Mouse (Mus musculus) hindbrain, embryonic 11.5 days (tissue): ENCODE data around the gene Adgrl1. TPM values are rescaled to one million over a fixed set of nuclear protein-coding genes. Genes with fewer than 3 reads are reported as not detected.
A peak's percentile ranks its signal among the peaks of the same experiment; 100 is the strongest.

Experiments
- ATAC-seq: fragments of 200-750 bp; cut with Nextera tagmentation; 2 replicates; pipeline ENCODE4 v1.8.0; 2017; ENCODE audit warnings: mild to moderate bottlenecking, moderate TSS enrichment, moderate library complexity; ENCODE audit not compliant: low FRiP score
- DNase-seq: peaks from one replicate; pipeline ENCODE4 v3.0.0-alpha.2; 2015; ENCODE audit warnings: low spot score
- H3K27ac ChIP-seq: fragments of 300-500 bp; sonication (generic); 2 replicates; pipeline ENCODE4 v1.5.1; 2014; ENCODE audit warnings: mild to moderate bottlenecking, low read depth, low read length
- H3K27me3 ChIP-seq: fragments of 300-500 bp; sonication (generic); 2 replicates; pipeline ENCODE4 v1.6.1; 2014; ENCODE audit warnings: mild to moderate bottlenecking, low read length, moderate library complexity, mixed read lengths; ENCODE audit not compliant: control insufficient read depth, insufficient read depth
- H3K36me3 ChIP-seq: fragments of 300-500 bp; sonication (generic); 2 replicates; pipeline ENCODE4 v1.6.1; 2014; ENCODE audit warnings: mild to moderate bottlenecking, low read length, moderate library complexity, mixed read lengths; ENCODE audit not compliant: control insufficient read depth, insufficient read depth
- H3K4me1 ChIP-seq: fragments of 300-500 bp; sonication (generic); replicated peaks from 2 replicates; pipeline ENCODE4 v1.6.1; 2014; ENCODE audit warnings: low read length, mixed read lengths; ENCODE audit not compliant: control insufficient read depth, insufficient read depth
- H3K4me2 ChIP-seq: fragments of 300-500 bp; sonication (generic); replicated peaks from 2 replicates; pipeline ENCODE4 v1.6.1; 2014; ENCODE audit warnings: mild to moderate bottlenecking, low read depth, low read length
- H3K4me3 ChIP-seq: fragments of 300-500 bp; sonication (generic); 2 replicates; pipeline ENCODE4 v1.5.1; 2014; ENCODE audit warnings: low read depth, low read length
- H3K9ac ChIP-seq: fragments of 300-500 bp; sonication (generic); 2 replicates; pipeline ENCODE4 v1.6.1; 2014; ENCODE audit warnings: low read depth, low read length
- H3K9me3 ChIP-seq: fragments of 300-500 bp; sonication (generic); 2 replicates; pipeline ENCODE4 v1.6.1; 2016; ENCODE audit warnings: low read length; ENCODE audit not compliant: control insufficient read depth
- WGBS: fragments of 180-500 bp; shearing (Covaris S2); extraction: QIAGEN DNeasy Blood & Tissue Kit; methylation state at CpG from one replicate; pipeline ENCODE4 v1.1.7; 2014; 5-methylcytosine and 5-hydroxymethylcytosine counted together
- polyA plus RNA-seq: library from polyadenylated mRNA; unstranded; fragments of >200 nt; fragmentation: Nextera tagmentation; extraction: Ambion mirVana; gene quantifications from 2 replicates; pipeline ENCODE4 v1.2.1, GENCODE M21; 2014

The Adgrl1 gene
- polyA plus RNA-seq, 1 experiment from 2014 or later, result 23.7 TPM

DNA sequence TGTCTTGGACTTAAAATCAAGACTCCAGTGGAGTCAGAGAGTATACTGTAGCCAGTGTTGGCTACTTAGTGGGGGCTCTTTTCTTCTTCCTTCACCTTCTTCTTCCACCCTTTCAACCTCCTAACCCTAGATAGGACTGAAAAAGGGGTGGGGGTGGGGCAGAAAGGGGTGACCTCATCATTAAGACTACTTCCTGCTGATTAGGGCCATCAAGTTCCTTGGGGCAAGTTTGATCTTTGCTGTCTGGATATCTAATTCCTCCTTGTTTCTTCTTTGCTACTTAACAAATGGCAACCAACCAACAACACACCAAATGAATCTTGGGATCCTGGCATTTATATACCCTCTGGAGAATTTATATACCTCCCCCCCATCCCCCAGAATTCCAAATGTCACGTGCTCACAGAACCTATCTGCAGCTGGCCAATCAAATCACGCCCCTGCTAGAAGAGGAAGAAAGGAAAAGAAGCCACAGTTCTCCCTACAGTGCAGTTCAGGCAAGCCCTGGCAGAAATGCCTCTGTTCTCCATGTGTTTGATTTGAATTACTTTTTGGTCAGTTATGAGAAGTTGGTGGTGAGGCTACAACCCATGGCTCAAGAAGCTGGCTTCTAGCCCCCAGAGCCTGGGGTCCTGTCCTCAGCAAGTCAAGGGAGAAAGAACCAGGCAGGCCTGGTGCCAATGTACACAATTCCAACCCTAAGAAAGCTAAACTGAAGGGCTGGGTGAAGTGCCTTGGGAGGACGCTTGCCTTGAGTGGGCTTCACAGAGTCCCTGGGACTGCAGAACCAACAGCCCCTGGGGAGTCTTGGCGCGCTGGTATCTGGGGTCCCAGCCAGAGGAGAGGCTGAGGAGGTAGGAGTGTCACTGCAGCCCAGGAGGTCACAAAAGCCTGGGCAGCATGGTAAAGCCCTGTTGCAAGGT, 12.2 kb downstream of the Adgrl1 start:
- H3K4me1 ChIP-seq, result peaks cover 4% of the 10 kb centered on the region; the same call in 1 of the 2 replicates
- H3K27me3 ChIP-seq, result no peaks in the 10 kb centered on the region
- H3K36me3 ChIP-seq, result no peaks in the 10 kb centered on the region
- no peaks in the 10 kb centered on the region for H3K9me3 ChIP-seq
- no peak overlapping the region for H3K9ac ChIP-seq
- no peak overlapping the region for H3K4me3 ChIP-seq
- no peak overlapping the region for H3K27ac ChIP-seq
- 86% methylated on average over 5 of the region's 5 CpGs for WGBS
- ATAC-seq (no peak), DNase-seq (no peak)
- H3K4me2 ChIP-seq, result no peak overlapping the region

DNA sequence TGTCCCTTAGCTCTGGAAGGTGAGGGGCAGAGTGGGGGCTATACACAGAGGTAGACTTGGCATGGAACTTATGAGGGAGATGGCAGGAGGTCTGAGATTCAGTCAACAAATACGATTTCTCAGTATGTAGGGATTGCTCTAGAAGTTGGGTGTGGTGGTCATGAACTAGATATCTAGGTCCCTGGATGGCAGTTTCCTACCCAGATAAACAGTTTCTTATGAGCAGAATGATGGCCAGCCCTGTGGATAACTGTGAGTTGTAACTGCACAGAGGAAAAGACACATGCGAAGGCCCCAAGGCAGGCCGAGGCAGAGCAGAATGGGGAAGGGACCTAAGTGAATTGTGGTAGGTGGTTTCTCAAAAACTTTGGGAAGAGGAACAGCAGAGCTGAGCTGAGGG, 14.3 kb downstream of the Adgrl1 start:
- no peak overlapping the region for H3K9ac ChIP-seq
- WGBS, result 88% methylated on average over 3 of the region's 3 CpGs
- no peak for ATAC-seq

DNA sequence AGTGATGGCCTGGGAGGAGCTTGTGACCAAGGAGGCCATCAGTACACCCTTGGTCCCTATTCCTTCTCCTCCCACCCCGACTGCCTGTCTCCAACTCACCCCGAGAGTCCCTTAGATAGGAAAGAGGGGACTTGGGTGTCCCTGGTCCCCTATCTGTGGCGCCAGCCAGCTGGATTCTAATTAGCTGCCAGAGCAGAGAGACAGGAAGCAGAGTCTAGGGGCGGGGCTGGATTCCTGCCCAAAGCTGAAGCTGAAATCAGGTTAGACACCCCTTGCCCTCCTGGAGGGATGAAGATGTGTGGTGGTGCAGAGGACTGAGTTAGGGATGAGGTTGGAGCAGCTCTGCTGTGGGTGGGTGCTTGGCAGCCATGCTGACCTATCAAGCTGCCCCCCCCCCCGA, 15.0 kb downstream of the Adgrl1 start:
- Histone ChIP-seq H3K4me2 (no peak overlapping the region), H3K4me1 (no peaks in the 10 kb centered on the region), H3K9ac (no peak overlapping the region), H3K36me3 (no peaks in the 10 kb centered on the region), H3K9me3 (no peaks in the 10 kb centered on the region), H3K27me3 (no peaks in the 10 kb centered on the region), H3K27ac (no peak overlapping the region), H3K4me3 (no peak overlapping the region)
- 77% methylated on average over 5 of the region's 5 CpGs for WGBS
- no peak for ATAC-seq
- no peak for DNase-seq

More for the DNA sequence above, 14.3 kb downstream of the Adgrl1 start:
- no peak overlapping the region for H3K4me2 ChIP-seq
- no peaks in the 10 kb centered on the region for H3K27me3 ChIP-seq
- H3K36me3 ChIP-seq, result no peaks in the 10 kb centered on the region
- peaks cover 2% of the 10 kb centered on the region; the same call in 1 of the 2 replicates for H3K4me1 ChIP-seq
- no peak overlapping the region for H3K4me3 ChIP-seq
- no peak for DNase-seq
- no peaks in the 10 kb centered on the region for H3K9me3 ChIP-seq
- H3K27ac ChIP-seq, result no peak overlapping the region

DNA sequence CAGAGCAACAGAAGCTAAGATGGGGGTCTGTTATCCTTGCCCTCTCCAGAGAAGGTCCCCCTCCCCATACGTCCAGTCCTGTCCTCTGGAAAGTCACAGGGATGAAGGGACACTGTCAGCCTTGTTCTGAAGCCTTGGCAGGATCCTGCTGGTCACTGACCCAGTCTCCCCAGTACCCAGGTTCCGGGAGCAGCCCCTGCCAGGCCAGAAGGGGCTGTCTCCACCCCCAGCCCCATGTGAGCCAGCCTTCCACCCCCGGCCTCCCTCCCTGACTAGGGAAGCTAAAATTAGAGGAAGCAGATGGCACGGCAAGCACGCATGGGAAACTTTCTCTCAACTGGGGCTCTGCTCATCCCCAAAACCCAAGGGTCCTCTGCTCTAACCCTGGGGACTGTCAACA, 16.1 kb downstream of the Adgrl1 start:
- WGBS, result 74% methylated on average over 5 of the region's 5 CpGs

DNA sequence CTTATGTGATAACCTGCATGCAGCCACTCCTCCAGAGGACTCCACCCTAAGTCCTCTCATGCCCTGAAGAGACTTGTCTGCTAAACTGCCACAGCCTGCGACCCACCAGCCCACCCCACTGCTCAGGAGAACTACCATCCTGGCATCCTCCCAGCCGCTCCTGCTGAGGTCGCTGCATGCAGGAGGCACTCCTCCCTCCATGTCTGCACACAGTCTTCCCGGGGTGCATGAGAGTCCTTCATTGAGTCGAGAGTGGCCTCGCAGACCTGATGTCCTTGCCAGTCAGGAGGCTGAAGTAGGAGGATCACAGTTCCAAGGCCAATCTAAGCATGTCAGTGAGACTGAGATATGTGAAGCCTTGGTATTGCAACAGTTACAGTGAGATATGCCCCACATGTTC, 17.7 kb downstream of the Adgrl1 start:
- no peak for ATAC-seq
- no peak overlapping the region for H3K27ac ChIP-seq
- H3K27me3 ChIP-seq, result no peaks in the 10 kb centered on the region
- H3K4me3 ChIP-seq, result no peak overlapping the region
- no peaks in the 10 kb centered on the region for H3K9me3 ChIP-seq
- no peaks in the 10 kb centered on the region for H3K4me1 ChIP-seq
- WGBS, result 85% methylated on average over 6 of the region's 6 CpGs
- DNase-seq, result no peak
- H3K9ac ChIP-seq, result no peak overlapping the region
- H3K4me2 ChIP-seq, result no peak overlapping the region
- H3K36me3 ChIP-seq, result no peaks in the 10 kb centered on the region

More for the DNA sequence above, 16.1 kb downstream of the Adgrl1 start:
- H3K27me3 ChIP-seq, result no peaks in the 10 kb centered on the region
- H3K4me3 ChIP-seq, result no peak overlapping the region
- ATAC-seq, result no peak
- no peak overlapping the region for H3K4me2 ChIP-seq
- no peaks in the 10 kb centered on the region for H3K4me1 ChIP-seq
- no peaks in the 10 kb centered on the region for H3K9me3 ChIP-seq
- no peak overlapping the region for H3K27ac ChIP-seq
- DNase-seq, result no peak
- no peak overlapping the region for H3K9ac ChIP-seq
- H3K36me3 ChIP-seq, result no peaks in the 10 kb centered on the region

DNA sequence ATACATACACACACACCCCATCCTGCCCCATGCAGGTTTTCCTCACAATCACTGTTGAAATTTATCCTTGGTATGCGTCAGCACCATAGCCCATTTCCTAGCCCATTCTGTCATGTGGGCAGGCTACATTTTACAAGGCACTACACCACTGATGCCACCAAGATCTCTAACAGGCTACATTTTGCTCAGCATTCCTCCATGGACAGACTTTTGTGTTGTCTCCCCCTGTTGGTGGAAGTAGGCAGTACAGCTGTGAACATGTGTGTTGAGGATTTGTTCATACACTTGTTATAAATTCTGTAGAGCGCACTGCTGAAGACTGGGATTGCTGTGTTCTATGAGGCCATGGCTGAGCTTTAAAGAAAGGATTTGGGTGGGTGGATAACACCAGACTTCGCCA, 21.7 kb downstream of the Adgrl1 start:
- Histone ChIP-seq H3K9me3 (no peaks in the 10 kb centered on the region), H3K36me3 (no peaks in the 10 kb centered on the region), H3K9ac (no peak overlapping the region), H3K27me3 (no peaks in the 10 kb centered on the region), H3K4me2 (no peak overlapping the region), H3K27ac (no peak overlapping the region), H3K4me1 (no peaks in the 10 kb centered on the region), H3K4me3 (no peak overlapping the region)
- 82% methylated on average over 3 of the region's 3 CpGs for WGBS
- ATAC-seq (no peak; the same call in 1 of the 2 replicates), DNase-seq (peak; percentile 89)

DNA sequence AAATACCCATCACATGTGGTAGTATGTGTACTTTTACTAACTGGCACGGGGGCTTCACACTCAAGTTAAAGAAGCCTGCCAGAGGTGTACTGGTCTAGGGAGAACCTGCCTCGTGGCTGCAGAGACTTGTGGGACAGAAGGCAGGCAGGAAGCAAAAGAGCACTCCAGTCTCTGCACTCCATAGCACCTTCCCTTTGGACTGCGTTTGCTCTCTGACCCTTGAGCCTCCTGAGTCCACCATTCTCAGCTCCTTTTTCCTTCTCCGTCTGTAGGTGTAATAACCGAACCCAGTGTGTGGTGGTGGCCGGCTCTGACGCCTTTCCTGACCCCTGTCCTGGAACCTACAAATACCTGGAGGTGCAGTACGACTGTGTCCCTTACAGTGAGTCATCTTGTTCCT, 22.8 kb downstream of the Adgrl1 start:
- no peaks in the 10 kb centered on the region for H3K27me3 ChIP-seq
- ATAC-seq, result no peak
- no peaks in the 10 kb centered on the region for H3K4me1 ChIP-seq
- H3K36me3 ChIP-seq, result no peaks in the 10 kb centered on the region
- no peak overlapping the region for H3K4me2 ChIP-seq
- no peak overlapping the region; the same call in 1 of the 2 replicates for H3K9ac ChIP-seq
- no peak overlapping the region for H3K27ac ChIP-seq
- H3K4me3 ChIP-seq, result no peak overlapping the region
- DNase-seq, result no peak
- WGBS, result 93% methylated on average over 8 of the region's 8 CpGs
- no peaks in the 10 kb centered on the region for H3K9me3 ChIP-seq

DNA sequence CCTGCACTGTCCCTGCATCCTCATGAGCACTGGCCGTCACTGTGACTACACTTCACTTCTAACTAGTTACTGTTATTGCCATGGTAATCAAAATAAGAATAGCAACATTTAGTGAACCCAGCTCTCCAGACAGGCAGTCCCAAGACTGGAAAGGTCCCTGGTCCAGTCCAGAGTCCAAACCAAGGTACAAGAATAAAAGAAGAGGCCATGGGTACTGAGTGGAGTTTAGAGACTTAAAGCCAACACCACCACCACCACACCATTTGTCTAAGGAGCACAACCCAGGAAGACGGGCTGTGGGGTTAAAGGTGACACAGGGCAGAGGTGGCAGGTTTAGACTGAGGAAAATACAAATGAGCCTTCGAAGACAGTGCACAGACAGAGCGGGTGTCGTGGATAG, 24.7 kb downstream of the Adgrl1 start:
- H3K9ac ChIP-seq, result no peak overlapping the region
- H3K9me3 ChIP-seq, result no peaks in the 10 kb centered on the region
- 86% methylated on average over 5 of the region's 5 CpGs for WGBS
- no peak overlapping the region for H3K4me3 ChIP-seq
- no peak overlapping the region for H3K4me2 ChIP-seq
- DNase-seq (no peak), ATAC-seq (no peak)
- H3K36me3 ChIP-seq, result no peaks in the 10 kb centered on the region
- no peak overlapping the region for H3K27ac ChIP-seq
- no peaks in the 10 kb centered on the region for H3K4me1 ChIP-seq
- no peaks in the 10 kb centered on the region for H3K27me3 ChIP-seq

DNA sequence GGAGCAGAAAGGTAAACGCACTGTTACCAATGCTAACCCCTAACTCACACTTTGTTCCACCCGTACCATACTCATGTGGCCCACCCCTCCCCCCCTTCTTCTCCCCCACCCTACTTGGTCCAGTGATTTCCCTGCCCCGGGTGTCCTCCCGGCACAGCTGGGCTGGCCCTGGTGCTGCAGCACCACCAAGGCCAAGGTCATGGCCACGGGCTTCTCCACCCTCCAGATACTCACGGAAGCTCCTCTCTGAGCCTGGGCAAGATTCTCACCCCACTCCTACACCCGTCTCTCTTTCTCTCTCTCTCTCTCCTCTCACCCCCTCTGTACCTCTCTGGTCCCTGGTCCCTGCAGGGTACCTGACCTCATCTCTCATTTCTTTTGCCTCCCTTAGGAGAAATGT, 26.4 kb downstream of the Adgrl1 start:
- Histone ChIP-seq H3K4me3 (no peak overlapping the region), H3K36me3 (no peaks in the 10 kb centered on the region), H3K9ac (no peak overlapping the region), H3K4me1 (no peaks in the 10 kb centered on the region), H3K27me3 (no peaks in the 10 kb centered on the region), H3K9me3 (no peaks in the 10 kb centered on the region), H3K27ac (no peak overlapping the region), H3K4me2 (no peak overlapping the region)
- DNase-seq (no peak), ATAC-seq (no peak)
- 79% methylated on average over 7 of the region's 7 CpGs for WGBS
